Mouse (Mus musculus) lung, embryonic 14.5 days (tissue): ENCODE measurements around the gene Fam117b. TPM values are rescaled to one million over a fixed set of nuclear protein-coding genes. Genes with fewer than 3 reads are reported as not detected.

ENCODE experiments used
- ATAC-seq: fragments of 200-750 bp; cut with Nextera tagmentation; 2 replicates; pipeline ENCODE4 v1.8.0; 2017; ENCODE audit warnings: mild to moderate bottlenecking, moderate TSS enrichment, moderate library complexity; ENCODE audit not compliant: insufficient read depth
- DNase-seq: peaks from one replicate; pipeline ENCODE4 v3.0.0-alpha.2; 2015
- H3K27ac ChIP-seq: fragments of 300-500 bp; sonication (generic); 2 replicates; pipeline ENCODE4 v1.5.1; 2014; ENCODE audit warnings: low read depth, mild to moderate bottlenecking, moderate library complexity
- H3K27me3 ChIP-seq: fragments of 300-500 bp; sonication (generic); 2 replicates; pipeline ENCODE4 v1.6.1; 2014; ENCODE audit warnings: low read length, control low read depth; ENCODE audit not compliant: insufficient read depth
- H3K36me3 ChIP-seq: fragments of 300-500 bp; sonication (generic); 2 replicates; pipeline ENCODE4 v1.6.1; 2014; ENCODE audit warnings: control low read depth; ENCODE audit not compliant: insufficient read depth
- H3K4me1 ChIP-seq: fragments of 300-500 bp; sonication (generic); 2 replicates; pipeline ENCODE4 v1.6.1; 2014; ENCODE audit warnings: antibody characterized with exemption, control low read depth; ENCODE audit not compliant: insufficient read depth
- H3K4me2 ChIP-seq: fragments of 300-500 bp; sonication (generic); 2 replicates; pipeline ENCODE4 v1.6.1; 2014; ENCODE audit warnings: mild to moderate bottlenecking
- H3K4me3 ChIP-seq: fragments of 300-500 bp; sonication (generic); 2 replicates; pipeline ENCODE4 v1.5.1; 2014; ENCODE audit warnings: low read depth, low read length
- H3K9ac ChIP-seq: fragments of 300-500 bp; sonication (generic); 2 replicates; pipeline ENCODE4 v1.6.1; 2014
- H3K9me3 ChIP-seq: fragments of 300-500 bp; sonication (generic); 2 replicates; pipeline ENCODE4 v1.6.1; 2016; ENCODE audit warnings: low read depth, low read length, control low read depth
- CTCF ChIP-seq: IDR thresholded peaks from 2 replicates; pipeline ENCODE4 v1.5.1; 2016; ENCODE audit warnings: antibody characterized with exemption, low read depth
- WGBS: fragments of 180-500 bp; shearing (Covaris S2); extraction: QIAGEN DNeasy Blood & Tissue Kit; methylation state at CpG from one replicate; pipeline ENCODE4 v1.1.7; 2014; 5-methylcytosine and 5-hydroxymethylcytosine counted together
- polyA plus RNA-seq: library from polyadenylated mRNA; unstranded; fragments of >200 nt; fragmentation: Nextera tagmentation; extraction: Ambion mirVana; gene quantifications from 2 replicates; pipeline ENCODE4 v1.2.1, GENCODE M21; 2014

The Fam117b gene
- polyA plus RNA-seq, 1 experiment from 2014 or later = 18.7 TPM

DNA sequence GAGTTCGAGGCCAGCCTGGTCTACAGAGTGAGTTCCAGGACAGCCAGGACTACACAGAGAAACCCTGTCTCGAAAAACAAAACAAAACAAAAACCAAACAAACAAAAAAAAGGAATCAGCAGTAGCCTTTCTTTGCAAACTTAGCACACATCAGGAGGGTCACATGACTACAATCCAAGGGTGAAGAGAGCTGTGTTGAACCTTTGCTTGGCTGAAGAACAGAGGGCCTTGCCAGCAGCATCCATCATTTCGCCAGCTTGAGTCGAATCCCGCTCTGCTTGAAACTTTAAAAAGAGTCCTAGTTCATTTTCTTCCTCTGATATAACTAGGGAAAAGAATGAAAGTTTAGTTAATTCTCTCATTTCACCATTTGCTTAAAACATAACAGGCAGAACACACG is 102.7 kb downstream of the Fam117b start:
- H3K27me3 ChIP-seq = no peaks in the 10 kb centered on the region
- no peak overlapping the region for H3K4me2 ChIP-seq
- H3K36me3 ChIP-seq = no peaks in the 10 kb centered on the region
- DNase-seq = no peak
- no peaks in the 10 kb centered on the region for H3K4me1 ChIP-seq
- no peaks in the 10 kb centered on the region for H3K9me3 ChIP-seq
- H3K27ac ChIP-seq = no peak overlapping the region
- ATAC-seq = no peak
- TF ChIP-seq CTCF = no peak
- no peak overlapping the region for H3K9ac ChIP-seq
- no peak overlapping the region for H3K4me3 ChIP-seq
- WGBS = 72% methylated on average over 6 of the region's 6 CpGs

- H3K27me3 ChIP-seq = no peaks in the 10 kb centered on the region
- ATAC-seq = no peak
- DNase-seq = no peak
- no peak overlapping the region for H3K27ac ChIP-seq
- H3K4me3 ChIP-seq = no peak overlapping the region
- H3K4me2 ChIP-seq = no peak overlapping the region
- 63% methylated on average over 5 of the region's 5 CpGs for WGBS
- no peak for TF ChIP-seq CTCF
- H3K9me3 ChIP-seq = no peaks in the 10 kb centered on the region
- H3K36me3 ChIP-seq = no peaks in the 10 kb centered on the region
- H3K9ac ChIP-seq = no peak overlapping the region
- H3K4me1 ChIP-seq = no peaks in the 10 kb centered on the region
These were observed 103.4 kb downstream of the Fam117b start for GRCm38 (mm10) chr1:60016136-60016611.

GRCm38 (mm10) chr1:60017031-60017469 is 104.2 kb downstream of the Fam117b start:
- Histone ChIP-seq H3K9ac (no peak overlapping the region), H3K4me1 (no peaks in the 10 kb centered on the region), H3K4me3 (no peak overlapping the region), H3K27ac (no peak overlapping the region), H3K27me3 (no peaks in the 10 kb centered on the region), H3K4me2 (no peak overlapping the region), H3K36me3 (no peaks in the 10 kb centered on the region), H3K9me3 (no peaks in the 10 kb centered on the region)
- DNase-seq = no peak
- 79% methylated on average over 1 of the region's 1 CpGs for WGBS
- no peak for TF ChIP-seq CTCF
- ATAC-seq = no peak

Other genes with a start within 250 kb of the Fam117b start
- 412 and 431 TPM in 2 replicates for gene Sumo1, start 242.2 kb upstream of the Fam117b start, polyA plus RNA-seq
- gene Nop58, start 228.0 kb upstream of the Fam117b start, polyA plus RNA-seq = 272 and 284 TPM in 2 replicates
- 14.4 and 14.7 TPM in 2 replicates for gene Bmpr2, start 149.6 kb upstream of the Fam117b start, polyA plus RNA-seq
- gene Ica1l, start 130.2 kb downstream of the Fam117b start, polyA plus RNA-seq = 0.57 and 0.91 TPM in 2 replicates
- 5.7 and 5.9 TPM in 2 replicates for gene Carf, start 185.2 kb downstream of the Fam117b start, polyA plus RNA-seq
- gene Wdr12, start 185.6 kb downstream of the Fam117b start, polyA plus RNA-seq = 48.6 and 52.6 TPM in 2 replicates